Mouse (Mus musculus) layer of hippocampus, adult 18-20 months (tissue): ENCODE measurements around the gene Cpped1. TPM values are rescaled to one million over a fixed set of nuclear protein-coding genes. Genes with fewer than 3 reads are reported as not detected.

Experiments
- DNase-seq, 2 experiments: peaks; one replicate each; pipeline ENCODE4 v3.0.0; 2022; ENCODE audit warnings: low spot score in 2 of 2
- total RNA-seq, 2 experiments: library from RNA; stranded (reverse); gene quantifications; 2 replicates each; pipeline ENCODE4 v1.2.3; 2021

Cpped1 gene
- total RNA-seq, 2 experiments from 2014 or later = 35.5 to 35.6 TPM

DNA sequence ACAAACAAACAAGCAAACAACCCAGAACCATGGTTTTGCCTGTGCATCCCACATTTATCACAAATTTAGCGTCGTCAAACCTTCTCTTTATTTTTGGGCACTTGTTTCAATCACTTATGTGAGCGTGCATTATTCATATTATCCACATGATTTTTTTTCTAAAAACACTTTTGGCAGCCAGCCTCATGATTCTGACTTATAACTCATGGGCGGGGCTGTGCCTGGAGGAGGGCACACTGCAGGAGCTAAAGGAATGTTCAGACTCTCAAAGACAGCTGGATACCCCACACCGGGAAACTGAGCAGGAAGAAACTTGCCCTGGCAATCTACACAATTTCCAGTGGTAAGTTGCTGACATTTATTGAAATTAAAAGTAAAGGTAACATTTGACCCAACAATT is 131.1 kb downstream of the Cpped1 start:
- DNase-seq = no peak

DNA sequence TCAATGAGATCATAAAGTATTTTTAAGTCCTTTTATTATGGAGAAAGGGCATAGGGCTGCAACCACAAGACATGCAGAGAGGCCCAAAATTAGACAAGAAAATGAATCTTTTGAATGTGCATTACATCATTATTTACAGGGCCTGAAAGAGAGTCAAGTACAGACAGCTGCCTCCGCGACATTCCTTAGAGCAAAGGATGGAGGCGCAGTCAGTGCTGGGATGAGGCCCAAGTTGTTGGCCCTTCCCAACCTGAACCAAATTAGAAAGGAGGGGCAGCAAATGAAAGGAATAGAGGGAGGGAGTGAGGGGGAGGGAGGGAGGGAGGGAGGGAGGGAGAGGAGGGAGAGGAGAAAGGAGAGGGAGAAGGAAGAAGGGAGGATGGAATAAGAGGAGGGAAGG is 132.7 kb downstream of the Cpped1 start:
- DNase-seq = no peak

DNA sequence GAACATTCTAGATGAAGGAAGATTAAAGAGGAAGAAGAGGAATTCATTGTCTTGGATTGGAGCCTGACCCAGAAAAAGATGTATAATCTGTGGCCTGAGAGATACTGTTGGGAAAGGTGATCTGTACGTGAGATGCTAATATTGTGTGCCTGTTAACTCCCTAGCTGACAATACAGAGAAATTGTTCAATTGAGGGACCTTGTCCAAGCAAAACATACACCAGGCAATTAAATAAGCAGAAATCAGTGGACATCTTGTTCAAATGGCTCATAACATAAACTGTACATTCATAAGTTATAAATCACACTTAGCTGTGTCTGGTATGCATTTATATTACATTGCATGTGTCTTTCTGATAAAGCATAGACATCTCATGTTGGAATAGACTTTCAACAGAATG is 134.9 kb downstream of the Cpped1 start:
- DNase-seq = no peak

DNA sequence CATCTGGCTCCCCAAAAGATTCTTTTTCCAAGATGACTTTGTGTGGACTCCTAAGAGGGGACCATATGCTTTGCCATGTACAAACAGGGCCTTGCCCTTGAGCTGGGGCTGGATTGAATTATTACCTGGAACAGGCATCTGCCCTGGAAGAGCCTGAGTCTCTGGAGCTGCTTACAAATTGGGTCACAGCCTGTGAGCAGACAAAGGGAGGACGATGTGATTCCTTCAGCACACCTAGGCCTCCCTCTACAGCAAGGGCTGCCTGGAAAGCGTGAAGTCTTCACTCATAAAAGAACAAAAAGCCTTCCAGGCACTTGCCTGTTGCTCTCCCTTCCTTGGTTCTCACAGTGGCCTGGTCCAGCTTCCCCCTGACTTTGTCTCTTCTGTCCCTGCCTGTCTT is 136.9 kb downstream of the Cpped1 start:
- no peak for DNase-seq

DNA sequence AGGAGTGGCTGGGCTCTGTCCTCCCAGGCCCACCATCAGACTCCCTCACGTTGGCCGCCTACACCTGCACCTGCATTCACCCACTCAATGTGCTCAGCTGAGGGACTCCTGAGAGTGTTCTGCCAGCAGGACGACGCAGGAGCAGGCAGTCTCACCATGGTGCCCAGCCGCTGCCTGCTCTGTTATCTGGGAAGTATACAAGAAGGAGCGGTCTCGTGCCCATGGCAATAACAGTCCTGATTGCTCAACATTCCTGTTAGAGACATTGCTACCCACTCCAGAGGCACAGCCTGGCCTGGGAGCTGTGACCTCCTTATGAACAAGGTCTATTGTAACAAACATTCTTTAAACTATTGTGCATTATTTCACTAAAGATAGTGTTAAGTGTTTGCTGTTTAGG is 151.3 kb downstream of the Cpped1 start:
- no peak for DNase-seq

DNA sequence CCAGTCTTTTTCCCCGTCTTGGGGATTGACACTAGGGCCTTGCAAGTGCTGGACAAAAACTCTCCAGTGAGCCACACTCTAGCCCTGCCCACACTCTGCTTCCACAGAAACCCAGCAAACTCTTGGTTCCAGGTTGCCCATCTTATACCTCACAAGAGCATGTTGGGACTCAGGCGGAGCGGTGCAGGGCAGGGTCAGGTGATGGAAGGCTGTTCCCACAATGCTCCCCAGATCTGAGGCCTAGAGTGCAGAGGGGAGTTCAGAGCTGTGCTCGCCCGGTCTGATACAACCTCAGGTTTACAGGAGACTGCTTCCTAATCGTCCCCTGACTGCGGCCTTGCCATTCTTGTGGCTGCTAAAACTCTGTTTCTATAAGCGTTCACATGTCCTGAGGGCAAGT is 151.8 kb downstream of the Cpped1 start:
- DNase-seq = no peak

DNA sequence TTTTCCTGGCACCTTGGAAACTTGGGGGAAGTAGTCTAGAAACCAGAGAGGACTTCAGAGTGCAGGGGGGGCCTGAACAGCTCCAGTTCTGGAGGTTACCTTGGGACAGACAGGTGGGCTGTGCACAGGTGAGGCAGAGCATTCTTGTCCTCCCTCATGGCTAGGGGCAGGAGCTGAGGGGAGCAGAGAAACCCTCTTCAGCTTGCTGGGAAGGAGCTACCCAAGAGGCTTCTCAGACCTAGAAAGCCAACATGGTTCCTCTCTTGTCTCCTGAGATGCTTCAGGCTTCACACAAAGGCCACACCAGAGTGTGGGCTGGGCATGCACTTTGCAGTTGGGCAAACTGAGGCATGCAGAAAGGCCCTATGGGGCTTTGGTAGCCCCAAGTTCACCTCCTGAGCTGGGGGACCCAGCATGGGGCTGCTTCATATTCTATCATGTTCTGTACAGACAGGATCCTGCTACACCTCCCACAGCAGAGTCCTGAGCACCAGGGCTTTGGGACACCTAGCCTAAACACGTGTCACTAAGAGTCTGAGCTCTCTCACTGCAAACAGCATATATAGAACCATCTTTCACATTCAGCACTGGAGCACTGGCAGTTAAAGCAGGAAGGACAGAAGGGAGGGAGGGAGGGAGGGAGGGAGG is 152.5 kb downstream of the Cpped1 start:
- DNase-seq = no peak

DNA sequence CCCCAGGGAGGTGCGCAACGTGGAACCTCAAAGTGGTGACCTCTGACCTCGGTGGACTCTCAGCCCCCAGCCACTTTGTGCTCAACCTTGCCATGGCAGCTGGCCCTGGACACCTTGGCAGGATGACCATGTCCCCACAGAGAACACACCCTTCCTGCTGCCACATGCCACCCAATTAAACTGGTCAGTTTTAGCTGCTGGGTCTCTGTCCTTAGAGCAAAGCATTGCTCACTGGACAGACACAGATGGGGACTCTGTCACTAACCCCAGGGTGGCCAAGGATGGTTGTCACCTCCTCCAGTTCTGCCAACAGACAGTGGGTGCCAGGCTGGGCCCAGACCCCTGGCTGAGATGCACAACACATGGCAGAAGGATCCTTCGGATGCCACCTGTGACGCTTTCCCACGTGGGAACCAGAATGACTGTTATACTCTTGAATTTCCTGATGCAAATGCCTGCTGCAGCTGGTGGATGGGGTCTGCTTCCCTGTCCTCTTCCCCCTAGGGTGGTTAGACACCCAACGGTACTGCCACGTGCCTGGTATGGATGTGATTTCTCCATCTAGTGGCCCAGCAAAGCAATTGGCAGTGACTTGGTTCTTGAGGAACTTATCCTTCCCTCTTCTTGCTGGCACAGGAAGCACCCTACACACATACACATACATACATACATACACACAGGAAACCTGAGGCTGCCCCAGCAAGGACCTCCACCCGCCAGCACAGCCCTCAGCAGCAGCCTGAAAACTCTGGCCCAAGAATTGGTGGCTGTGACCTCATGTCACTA is 153.8 kb downstream of the Cpped1 start:
- no peak for DNase-seq

DNA sequence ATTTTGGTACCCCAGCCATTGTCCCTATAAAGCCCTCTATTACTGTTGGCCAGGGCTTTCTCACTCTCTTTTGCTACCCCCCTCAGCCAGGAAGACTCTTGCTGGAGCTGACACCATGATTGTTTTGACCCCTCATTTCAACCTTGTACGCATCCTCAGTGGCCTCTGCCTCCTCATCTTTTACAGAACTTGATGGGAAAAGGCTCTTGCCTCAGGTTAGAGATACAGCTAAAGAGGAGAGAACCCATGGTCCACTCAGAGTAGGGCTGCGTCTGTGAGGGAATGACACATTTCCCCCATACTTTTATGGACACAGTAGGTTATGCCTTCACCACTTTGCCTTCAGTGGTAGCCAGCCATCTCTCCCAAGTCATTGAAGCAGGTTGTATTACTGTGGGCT is 155.1 kb downstream of the Cpped1 start:
- DNase-seq = no peak

Other genes with a start within 250 kb of the Cpped1 start
- 10 to 100 TPM; 54.2 to 55.1 TPM for gene Shisa9, start 74.7 kb upstream of the Cpped1 start, total RNA-seq